Mouse (Mus musculus) urinary bladder, adult 18-20 months (tissue): ENCODE data around the gene Gm21969.

Experiments
- DNase-seq, 2 experiments: peaks; one replicate each; pipeline ENCODE4 v3.0.0; 2022; ENCODE audit warnings: low spot score in 2 of 2, mixed read lengths in 2 of 2

The Gm21969 gene

DNA sequence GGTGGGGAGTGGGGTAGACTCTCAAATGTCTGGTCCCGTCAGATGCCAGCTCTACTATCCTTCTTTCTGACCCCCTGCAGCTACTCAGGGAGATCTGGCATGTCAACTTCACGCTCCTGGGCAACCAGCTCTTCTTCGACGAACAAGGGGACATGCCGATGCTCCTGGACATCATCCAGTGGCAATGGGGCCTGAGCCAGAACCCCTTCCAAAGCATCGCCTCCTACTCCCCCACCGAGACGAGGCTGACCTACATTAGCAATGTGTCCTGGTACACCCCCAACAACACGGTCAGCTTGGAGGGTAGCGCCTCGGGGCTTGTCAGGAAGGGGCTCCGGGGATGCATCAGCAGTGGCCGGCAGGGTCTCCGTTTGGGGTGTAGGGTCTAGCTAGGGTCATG lies 58.9 kb downstream of the Gm21969 start:
- no peak for DNase-seq

DNA sequence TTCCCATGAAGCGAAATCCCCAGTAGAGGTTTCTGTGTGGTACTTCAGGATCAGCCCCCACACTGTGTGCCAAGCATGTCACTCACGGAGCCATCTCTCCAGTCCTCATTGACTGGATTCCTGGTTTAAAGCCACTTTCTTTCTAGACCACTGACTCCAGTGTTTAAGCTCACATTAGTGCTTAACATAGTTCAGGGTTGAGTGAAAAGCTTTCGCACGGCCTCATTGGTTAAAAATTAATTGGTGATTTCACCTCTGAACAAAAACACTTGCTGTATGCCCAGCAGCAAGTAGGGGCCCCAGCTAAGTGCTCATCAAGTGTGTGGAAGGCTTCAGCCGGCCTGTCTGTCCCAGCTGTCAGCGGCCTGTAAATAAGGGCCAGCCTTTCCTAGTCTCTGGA lies 64.6 kb downstream of the Gm21969 start:
- no peak for DNase-seq

DNA sequence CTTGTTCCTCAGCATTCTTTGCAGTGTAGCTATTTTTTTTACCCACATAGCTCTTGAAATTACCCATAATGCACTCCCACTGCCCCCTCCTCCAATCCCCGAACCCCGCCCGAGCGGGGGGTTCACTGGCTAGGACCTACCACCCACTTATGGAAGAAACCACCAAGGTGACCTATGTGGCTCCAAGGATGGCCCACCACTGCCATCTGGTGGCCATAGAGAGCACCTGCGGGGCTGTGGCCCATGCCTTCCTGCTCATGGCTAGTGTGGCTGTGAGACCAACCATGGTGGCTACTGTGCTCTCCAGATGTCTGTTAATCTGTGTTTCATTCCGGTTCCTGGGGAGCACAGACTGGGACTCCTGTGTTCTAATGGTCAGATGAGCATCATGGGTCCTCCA lies 66.9 kb downstream of the Gm21969 start:
- peak in 1 of 2 experiments; percentile 24 for DNase-seq

DNA sequence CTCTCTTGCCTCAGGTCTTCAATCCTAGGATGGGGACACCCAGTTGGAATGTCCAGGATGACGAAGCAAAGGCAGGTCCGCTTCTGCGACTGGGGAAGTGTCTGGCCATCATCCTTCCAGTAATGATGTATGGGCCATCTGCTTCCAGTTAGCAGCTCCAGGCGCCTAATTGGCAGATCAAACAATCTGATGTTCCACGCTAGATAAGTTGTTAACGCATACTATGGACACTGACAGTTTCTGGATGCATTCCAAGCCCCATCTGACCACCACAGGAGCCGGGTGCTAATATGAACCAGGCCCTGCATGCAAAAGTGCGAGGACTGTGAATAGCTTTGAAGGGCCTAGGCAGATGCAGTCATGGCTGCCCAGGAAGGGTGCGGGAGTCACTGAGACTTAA lies 72.7 kb downstream of the Gm21969 start:
- DNase-seq, result no peak

DNA sequence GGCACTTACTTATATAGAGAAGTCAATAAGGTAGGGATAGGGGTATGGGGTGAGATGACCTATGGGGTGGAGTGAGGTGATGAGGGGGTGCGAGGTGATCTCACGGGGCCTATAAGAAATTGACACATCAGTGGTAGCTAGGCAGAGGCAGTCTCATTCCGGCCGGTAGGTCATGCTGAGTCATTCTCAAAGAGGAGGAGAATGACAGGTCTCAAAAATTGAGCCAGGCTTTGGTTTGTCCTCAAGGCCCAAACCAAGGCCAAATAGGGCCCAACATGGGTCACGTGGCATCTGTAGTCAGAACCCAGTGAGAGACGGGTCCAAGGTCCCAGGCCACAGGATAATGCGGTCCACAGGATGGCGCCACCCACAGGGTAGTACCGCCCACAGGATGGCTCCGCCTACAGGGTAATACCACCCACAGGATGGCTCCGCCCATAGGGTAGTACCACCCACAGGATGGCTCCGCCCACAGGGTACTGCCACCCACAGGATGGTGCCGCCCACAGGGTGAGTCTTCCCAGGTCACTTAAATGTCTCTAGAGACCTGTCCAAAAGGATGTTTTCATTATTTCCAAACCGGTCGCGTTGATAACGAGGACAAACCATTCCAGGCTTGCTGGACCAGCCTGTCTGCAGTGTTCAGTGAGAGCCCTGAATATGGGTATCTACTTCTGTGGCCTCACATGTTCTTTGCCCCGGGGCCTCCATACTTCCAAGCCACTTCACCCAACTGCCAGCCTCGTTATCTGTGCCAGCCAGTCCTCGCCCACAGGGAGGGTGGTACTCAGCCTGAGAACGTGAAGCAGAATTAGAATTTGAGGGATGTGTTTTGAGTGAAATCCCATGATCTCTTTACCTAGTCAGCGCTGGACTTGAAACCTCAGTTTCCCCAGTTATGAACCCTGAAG lies 81.0 kb downstream of the Gm21969 start:
- DNase-seq, result no peak

DNA sequence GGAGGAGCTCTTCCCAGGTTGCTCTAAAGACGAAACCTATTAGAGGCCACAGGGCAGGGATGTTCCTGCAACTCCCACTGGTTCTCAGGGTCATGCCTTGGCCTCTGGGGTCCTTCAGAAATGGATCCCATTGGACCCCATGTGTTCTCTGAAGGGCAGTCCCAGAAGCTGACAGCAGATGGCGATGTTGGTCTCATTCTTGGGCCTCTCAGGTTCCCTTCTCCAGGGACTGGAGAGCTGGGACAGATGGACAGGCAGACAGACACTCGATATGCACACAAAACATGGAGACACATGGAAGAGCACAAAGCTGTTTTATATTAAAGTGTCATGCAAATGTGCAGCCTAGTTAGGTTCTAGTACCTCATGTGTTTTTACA lies 81.6 kb downstream of the Gm21969 start:
- peak; percentile 16 to 73 for DNase-seq

DNA sequence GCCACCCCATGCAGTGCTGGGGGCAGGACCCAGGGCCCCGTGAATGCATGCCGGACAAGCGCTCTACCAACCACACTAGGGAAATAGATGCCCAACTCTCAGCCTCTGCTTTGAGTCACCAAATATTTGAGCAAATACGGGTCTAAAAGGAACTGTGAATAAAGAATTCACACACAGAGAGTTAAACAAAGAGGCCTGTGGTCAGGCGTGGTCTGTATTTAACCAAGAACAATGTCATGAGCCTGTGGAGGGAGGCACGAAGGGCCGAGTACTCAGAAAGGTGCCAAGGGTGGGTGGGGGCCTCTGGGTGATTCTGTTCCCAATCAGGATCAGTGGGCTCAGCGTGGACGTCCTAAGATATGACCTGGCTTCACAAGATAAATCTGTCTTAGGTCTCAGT lies 85.1 kb downstream of the Gm21969 start:
- no peak for DNase-seq

DNA sequence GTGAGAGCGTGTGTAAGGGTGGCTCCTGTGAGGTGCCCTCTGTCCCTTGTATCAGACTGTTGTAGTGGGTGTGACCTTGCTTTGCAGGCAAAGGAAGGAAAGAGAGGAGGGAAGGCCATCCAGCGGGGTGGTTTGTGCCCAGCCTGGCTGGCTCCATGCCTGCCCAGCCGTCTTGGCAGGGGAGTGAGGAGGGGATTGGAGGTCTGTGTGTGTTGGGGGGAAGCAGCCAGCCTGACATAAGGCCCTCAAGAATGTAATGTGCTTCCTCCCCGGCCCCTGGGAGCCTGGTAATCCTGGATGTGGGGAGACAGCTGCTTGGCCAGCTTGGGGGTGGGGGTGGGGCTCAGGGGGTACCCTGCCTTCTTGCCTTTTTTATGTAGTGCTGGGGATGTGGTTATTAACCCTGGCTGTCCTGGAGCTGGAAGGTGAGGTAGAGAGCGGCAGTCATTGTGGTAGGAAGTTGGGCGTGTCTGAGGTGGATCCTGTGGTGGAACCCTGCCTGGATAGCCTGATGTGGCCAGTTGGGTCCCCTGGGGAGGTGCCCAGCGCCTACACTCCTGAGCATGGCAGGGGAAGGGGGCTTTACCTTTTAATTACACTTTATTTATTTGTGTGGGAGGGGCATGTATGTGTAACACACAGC lies 86.8 kb downstream of the Gm21969 start:
- DNase-seq, result no peak

DNA sequence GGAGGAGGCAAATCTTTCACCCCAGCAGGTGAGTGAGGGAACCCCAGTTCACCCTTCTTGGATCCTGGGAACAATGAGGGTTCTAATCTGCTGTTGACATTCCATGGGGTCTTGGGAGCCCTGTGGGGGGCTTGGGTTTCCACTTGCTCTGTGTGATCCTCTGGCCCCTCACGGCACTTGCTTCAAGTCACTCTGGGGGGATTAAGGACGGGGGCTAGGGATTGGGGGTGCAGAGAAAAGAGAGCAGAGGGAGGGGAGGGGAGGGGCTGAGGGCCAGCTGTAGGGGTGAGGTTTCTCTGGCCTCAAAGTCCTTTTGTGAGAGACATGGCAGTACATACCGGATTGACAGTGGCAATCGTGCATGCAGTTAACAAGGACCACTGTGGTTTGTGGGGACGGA lies 90.3 kb downstream of the Gm21969 start:
- no peak for DNase-seq

DNA sequence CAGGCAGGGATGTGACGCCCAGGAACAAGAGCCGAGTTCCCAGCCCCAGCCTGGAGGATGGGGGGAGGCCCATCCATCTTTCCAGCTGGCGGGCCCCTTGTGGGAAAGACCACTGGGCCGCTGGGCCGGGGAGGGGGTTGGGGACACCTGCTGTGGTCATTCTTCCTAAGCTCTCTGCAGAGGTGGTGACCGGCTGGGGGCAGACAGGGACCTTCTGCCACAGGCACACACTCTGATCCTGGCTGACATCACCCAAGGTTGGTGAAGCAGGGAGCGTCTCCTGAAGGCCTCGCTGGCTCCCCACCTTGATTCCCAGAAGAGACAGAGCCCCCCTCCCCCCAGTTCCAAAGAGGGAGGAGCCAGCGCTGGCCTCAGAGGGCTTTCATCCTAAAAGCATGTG lies 94.8 kb downstream of the Gm21969 start:
- DNase-seq, result no peak

DNA sequence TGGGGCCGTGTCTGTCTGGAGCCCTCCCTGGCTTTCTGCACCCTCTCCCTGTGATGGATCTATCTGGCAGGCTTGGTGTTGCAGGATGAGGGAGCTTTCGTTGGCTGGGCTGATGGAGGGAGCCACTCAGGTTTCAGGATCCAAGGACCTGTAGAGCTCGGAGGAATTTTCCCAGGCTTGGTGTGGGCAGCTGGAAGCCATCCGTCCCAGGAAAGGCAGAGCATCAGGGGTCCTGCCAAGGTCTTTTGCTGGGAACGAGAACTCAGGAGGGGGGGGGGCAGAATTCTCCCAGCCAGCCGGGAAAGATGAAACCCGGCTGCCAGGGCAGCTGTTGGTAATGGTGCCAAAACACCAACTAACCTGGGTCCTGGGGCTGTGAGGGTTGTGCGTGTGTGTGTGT lies 95.6 kb downstream of the Gm21969 start:
- DNase-seq, result no peak

DNA sequence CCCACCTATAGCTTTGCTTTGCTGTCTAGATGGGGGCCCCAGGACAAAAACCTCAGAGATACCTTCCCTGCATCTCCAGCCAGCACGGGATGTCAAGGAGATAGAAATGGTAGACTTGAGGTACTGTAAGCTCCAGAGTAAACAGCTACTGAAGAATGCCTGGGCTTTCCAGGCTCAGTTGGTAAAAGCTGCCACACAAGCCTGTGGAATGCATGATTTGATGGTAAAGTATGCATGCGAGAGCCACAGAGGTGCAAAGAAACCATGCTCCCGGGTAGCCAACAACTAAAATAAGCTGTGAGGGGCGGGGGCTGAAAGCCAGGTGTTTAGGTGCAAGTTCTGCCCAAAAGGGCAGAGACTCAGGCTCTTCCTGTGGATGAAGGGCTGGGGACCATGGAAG lies 99.9 kb downstream of the Gm21969 start:
- DNase-seq, result no peak

DNA sequence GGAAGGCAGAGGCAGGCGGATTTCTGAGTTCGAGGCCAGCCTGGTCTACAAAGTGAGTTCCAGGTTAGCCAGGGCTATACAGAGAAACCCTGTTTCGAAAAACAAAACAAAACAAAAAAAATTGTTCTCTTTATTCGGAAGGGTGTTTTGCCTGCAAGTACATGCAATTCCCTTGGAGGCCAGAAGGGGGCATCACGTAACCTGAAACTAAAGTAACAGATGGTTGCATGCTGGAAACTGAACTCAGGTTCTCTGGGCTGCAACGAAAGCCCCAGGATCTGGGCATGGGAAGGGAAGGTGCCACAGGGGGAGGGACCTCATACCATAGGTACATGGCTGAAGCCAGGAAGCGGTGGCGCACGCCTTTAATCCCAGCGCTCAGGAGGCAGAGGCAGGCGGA lies 100.5 kb downstream of the Gm21969 start:
- no peak for DNase-seq

DNA sequence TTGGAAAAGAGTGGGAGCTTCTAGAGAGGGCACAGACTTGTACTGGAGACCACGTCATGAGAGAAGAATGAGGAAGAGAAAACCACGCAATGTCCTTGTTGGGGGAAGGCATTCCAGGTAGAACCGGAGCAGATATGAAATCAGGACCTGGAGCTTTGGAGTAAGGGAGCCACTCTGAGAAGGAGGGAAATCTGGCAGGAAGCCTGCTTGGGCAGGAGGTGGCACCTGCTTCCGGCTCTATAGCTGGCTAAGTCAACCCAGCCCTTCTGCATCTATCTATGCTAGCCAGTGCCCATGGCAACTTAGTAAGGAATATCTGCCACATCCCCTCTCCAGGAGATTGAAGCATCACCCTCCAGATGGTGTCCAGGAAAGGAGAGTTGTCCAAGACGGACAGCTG lies 103.0 kb downstream of the Gm21969 start:
- DNase-seq, result no peak

DNA sequence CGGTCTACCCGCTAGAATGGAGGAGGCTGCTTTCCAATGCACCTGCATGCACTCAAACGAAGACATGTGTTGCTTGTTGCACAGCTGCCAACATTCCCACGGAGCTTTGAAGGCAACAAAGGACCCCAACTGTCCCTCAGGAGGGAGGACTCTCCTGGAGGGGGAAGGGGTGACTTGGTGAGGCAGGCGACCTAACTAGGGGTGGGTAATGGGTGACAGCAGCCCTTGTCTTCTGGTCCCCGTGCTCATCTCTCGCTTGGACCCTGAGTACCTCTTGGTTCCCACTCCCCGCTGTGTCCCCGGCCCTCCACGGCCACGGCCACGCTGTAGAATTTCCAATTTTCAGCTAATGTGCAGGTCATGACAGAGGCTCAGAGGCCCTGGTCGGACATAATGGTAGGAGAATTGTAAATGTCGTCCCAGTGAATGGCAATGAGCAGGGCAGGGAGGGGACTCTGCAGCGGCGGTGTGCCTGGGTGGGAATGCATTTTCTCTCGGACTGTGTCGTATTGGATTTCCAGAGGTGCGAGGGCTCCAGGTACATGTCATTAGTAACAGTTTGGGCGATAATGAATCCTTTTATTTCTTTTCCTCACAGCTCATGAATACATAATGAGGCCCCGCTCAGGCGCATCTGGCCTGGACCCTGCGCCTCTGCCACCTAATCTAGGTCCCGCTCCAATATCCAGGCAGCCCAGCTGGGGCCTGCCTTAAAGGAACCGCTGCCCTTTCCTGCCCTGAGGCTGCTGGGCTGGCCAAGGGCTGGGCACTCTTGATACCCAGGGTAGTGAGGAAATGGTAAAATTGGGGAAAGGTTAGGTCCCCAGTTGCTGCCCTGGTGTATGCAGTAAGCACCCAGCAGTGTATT lies 107.7 kb downstream of the Gm21969 start:
- DNase-seq, result no peak
